Mouse (Mus musculus) heart, adult 2 months (tissue): ENCODE measurements around the gene Olfr612. TPM values are rescaled to one million over a fixed set of nuclear protein-coding genes. Genes with fewer than 3 reads are reported as not detected.
"Not testable (repeated sequence)": the region's sequence is repeated elsewhere in the genome, so short reads cannot be mapped to it uniquely, and the experiment has no call there.

ENCODE experiments used
- DNase-seq, 2 experiments: peaks; one replicate each; pipeline ENCODE4 v3.0.0; 2021
- H3K27ac ChIP-seq: fragments of 200-600 bp; 2 replicates; pipeline ENCODE4 v1.8.1; 2022
- H3K27me3 ChIP-seq: fragments of 200-500 bp; 2 replicates; pipeline ENCODE4 v1.6.1; 2012; ENCODE audit warnings: mild to moderate bottlenecking, low read length, inconsistent platforms, mixed read lengths; ENCODE audit not compliant: control insufficient read depth, insufficient read depth
- H3K36me3 ChIP-seq: fragments of 200-500 bp; 2 replicates; pipeline ENCODE4 v1.6.1; 2012; ENCODE audit warnings: low read length, inconsistent platforms; ENCODE audit not compliant: control insufficient read depth, insufficient read depth
- H3K4me1 ChIP-seq: fragments of 200-500 bp; 2 replicates; pipeline ENCODE4 v1.6.1; 2011; ENCODE audit warnings: low read length; ENCODE audit not compliant: control insufficient read depth, insufficient read depth
- H3K4me3 ChIP-seq: fragments of 200-600 bp; 2 replicates; pipeline ENCODE4 v1.8.1; 2022
- H3K79me2 ChIP-seq: fragments of 200-500 bp; replicated peaks from 2 replicates; pipeline ENCODE4 v1.6.1; 2012; ENCODE audit warnings: mild to moderate bottlenecking, inconsistent platforms, low read length, moderate library complexity, mixed read lengths; ENCODE audit not compliant: control insufficient read depth, insufficient read depth
- H3K9ac ChIP-seq: fragments of 200-500 bp; 2 replicates; pipeline ENCODE4 v1.6.1; 2012; ENCODE audit warnings: low read depth, mild to moderate bottlenecking, control low read depth, inconsistent platforms, low read length, mixed read lengths
- CTCF ChIP-seq: fragments of 200-600 bp; IDR thresholded peaks from 2 replicates; pipeline ENCODE4 v1.8.1; 2022; ENCODE audit warnings: antibody characterized with exemption, mild to moderate bottlenecking, moderate library complexity
- EP300 ChIP-seq: fragments of 200-500 bp; IDR thresholded peaks from 2 replicates; pipeline ENCODE4 v1.6.1; 2011; ENCODE audit warnings: low read depth, low read length, control low read depth; ENCODE audit not compliant: insufficient read depth
- POLR2A ChIP-seq: fragments of 200-500 bp; IDR thresholded peaks from 2 replicates; pipeline ENCODE4 v1.6.1; 2011; ENCODE audit warnings: mild to moderate bottlenecking, low read depth, low read length, control low read depth; ENCODE audit not compliant: insufficient read depth
- WGBS: fragments of 180-500 bp; shearing (Covaris S2); methylation state at CpG from one replicate; pipeline ENCODE4 v1.1.7; 2018; 5-methylcytosine and 5-hydroxymethylcytosine counted together
- intact Hi-C: fragments of 180-260 bp; cut with DNase I; formaldehyde crosslinking; loops from one replicate; pipeline ENCODE4 v1.15.1; 2025
- long read RNA-seq: library from polyadenylated mRNA; stranded (forward); transcript quantifications from one replicate; pipeline ENCODE4 v2.0.0, GENCODE M21; 2021
- polyA plus RNA-seq: library from polyadenylated mRNA; depleted of rRNA; stranded (reverse); fragments of >200 nt; gene quantifications from 2 replicates; pipeline ENCODE4 v1.2.3, GENCODE M21; 2012; rRNA removed
- total RNA-seq, 2 experiments: library from RNA; stranded (reverse); gene quantifications; 2 replicates each; pipeline ENCODE4 v1.2.3; 2021

Gene Olfr612
- total RNA-seq (not detected), polyA plus RNA-seq (not detected in 2 replicates)
- long read RNA-seq: 0 reads

DNA sequence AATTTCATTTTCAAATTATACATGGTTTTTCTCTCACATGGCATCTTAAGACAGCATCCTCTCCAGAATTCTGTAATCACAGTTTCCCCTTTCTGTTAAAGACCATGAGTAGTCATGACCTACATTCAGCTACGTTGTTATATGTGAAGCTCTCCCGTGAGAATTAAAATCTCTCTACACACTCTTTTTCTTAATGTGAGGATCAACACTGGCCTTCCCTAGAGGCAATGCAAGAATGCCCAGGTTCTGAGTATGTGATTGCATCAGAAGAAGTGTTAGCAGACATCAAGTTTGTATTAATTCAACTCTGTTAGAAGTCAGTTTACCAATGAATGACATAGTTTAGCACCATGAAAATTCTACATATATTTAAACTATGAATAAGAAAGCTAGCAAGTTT, at the start of gene Olfr612:
Gene Olfr612 (minus strand): TSS at position 101 of the 400 bp plus-strand sequence.
- H3K27me3 ChIP-seq, H3K36me3 ChIP-seq, H3K9ac ChIP-seq, H3K79me2 ChIP-seq, DNase-seq, intact Hi-C loops, H3K4me1 ChIP-seq, H3K27ac ChIP-seq, H3K4me3 ChIP-seq: not testable (repeated sequence)
- 70% methylated on average over 2 of the region's 2 CpGs for WGBS

DNA sequence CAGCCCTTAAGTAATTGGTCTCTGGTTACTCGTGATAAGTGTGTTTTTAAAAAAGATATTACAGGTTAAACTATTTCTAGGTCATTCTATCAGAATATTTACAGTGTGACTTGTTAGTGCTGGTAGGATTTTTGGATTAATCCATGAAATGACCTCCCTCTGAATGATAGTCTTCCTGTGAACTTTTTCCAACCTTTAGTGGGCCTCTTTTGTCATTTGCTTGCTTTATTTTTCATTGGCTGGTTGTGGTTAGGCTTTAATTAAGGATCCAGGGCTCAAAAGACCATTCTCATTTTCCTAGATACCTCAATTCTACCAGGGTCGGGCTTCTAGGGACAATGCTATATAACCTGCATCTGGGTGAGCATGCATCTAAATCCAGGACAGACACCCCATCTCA, 47.3 kb upstream of the Olfr612 start, which contains the start of gene Olfr618:
Gene Olfr618 (plus strand): TSS at position 301 of the 400 bp plus-strand sequence.
- Histone ChIP-seq H3K9ac (no peak within 1 kb of the TSS), H3K27me3 (no peaks in the 10 kb centered on the region), H3K27ac (no peak within 1 kb of the TSS), H3K4me1 (no peaks in the 10 kb centered on the region), H3K79me2 (no peaks in the 10 kb centered on the region), H3K36me3 (no peaks in the 10 kb centered on the region), H3K4me3 (no peak within 1 kb of the TSS)
- TF ChIP-seq EP300: no peak
- no peak for TF ChIP-seq CTCF
- TF ChIP-seq POLR2A: no peak
- intact Hi-C loops: no loop called here
- no peak for DNase-seq
- 45% methylated on average over 2 of the region's 2 CpGs for WGBS

DNA sequence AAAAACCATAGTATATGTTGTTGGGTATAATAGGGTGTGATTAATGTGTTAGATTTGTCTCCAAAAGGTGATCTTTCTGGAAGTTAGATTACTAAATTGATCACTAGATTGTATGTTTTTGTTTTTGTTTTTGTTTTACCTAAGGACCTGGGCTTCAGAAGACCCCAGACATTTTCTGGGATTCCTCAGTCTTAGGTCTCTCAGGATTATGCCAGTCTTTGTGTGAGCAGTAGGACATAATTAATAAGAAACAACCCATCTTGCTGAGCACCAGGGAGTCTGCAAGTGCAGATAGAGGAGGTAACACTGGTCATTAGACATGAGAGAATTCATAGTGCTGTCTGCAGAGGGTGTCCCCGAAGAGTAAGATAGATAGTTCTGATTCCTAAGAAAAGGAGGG, 30.2 kb upstream of the Olfr612 start, which contains the start of gene Olfr617:
Gene Olfr617 (plus strand): TSS at position 301 of the 400 bp plus-strand sequence.
- 59% methylated on average over 1 of the region's 1 CpGs for WGBS
- no peaks in the 10 kb centered on the region for H3K79me2 ChIP-seq
- H3K27me3 ChIP-seq: no peaks in the 10 kb centered on the region
- H3K4me1 ChIP-seq: no peaks in the 10 kb centered on the region
- DNase-seq: no peak
- no peak within 1 kb of the TSS for H3K27ac ChIP-seq
- no peak for TF ChIP-seq CTCF
- TF ChIP-seq POLR2A: no peak
- TF ChIP-seq EP300: no peak
- H3K4me3 ChIP-seq: no peak within 1 kb of the TSS
- H3K36me3 ChIP-seq: no peaks in the 10 kb centered on the region
- intact Hi-C loops: no loop called here
- no peak within 1 kb of the TSS for H3K9ac ChIP-seq

DNA sequence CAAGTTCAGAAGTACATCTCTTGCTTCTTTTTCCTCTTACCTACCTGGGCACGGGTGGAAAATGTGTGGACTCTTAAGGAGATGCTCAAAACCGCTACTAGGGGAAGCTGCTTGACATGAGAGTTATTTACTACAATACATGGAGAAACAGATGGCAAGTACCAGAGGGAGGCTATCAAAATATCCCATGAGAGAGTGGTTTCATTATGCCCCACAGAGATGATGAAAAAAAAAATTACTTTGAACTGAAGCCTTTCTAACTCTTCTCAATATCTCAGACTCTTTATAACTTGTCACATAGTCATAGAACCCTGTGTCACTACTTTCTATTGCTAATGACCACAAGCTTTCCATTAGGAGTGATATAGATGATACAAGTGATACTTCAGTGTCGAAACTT, 26.5 kb upstream of the Olfr612 start, which contains the start of gene Olfr616:
Gene Olfr616 (minus strand): TSS at position 101 of the 400 bp plus-strand sequence.
- TF ChIP-seq CTCF (no peak), POLR2A (no peak), EP300 (no peak)
- Histone ChIP-seq H3K9ac (no peak within 1 kb of the TSS), H3K36me3 (no peaks in the 10 kb centered on the region), H3K79me2 (no peaks in the 10 kb centered on the region), H3K27ac (no peak within 1 kb of the TSS), H3K4me1 (no peaks in the 10 kb centered on the region), H3K4me3 (no peak within 1 kb of the TSS), H3K27me3 (no peaks in the 10 kb centered on the region)
- 64% methylated on average over 3 of the region's 3 CpGs for WGBS
- intact Hi-C loops: no loop called here
- no peak for DNase-seq

DNA sequence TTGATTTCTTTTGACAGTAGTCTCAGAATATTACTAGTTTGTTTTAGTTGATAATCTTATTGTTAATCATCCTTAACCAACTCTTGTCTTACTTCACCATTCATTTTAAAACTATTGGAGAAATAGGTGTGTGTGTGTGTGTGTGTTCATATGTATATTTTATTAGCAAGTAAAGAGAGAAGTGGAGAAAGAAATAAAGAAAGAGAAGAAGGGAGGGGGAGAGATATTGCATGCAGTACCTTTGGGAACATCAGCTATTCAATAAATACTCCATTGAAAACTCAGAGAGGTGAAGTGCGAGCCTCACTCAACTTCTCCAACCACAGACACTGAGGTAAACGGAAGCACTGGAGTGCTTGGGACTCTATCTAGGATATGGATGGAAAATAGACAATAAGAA, 13.3 kb upstream of the Olfr612 start, which contains the start of gene Olfr615:
Gene Olfr615 (plus strand): TSS at position 301 of the 400 bp plus-strand sequence.
- Histone ChIP-seq H3K36me3 (no peaks in the 10 kb centered on the region), H3K27me3 (no peaks in the 10 kb centered on the region), H3K27ac (no peak within 1 kb of the TSS), H3K4me1 (no peaks in the 10 kb centered on the region), H3K9ac (no peak within 1 kb of the TSS), H3K79me2 (no peaks in the 10 kb centered on the region), H3K4me3 (no peak within 1 kb of the TSS)
- intact Hi-C loops: no loop called here
- WGBS: 76% methylated on average over 2 of the region's 2 CpGs
- DNase-seq: no peak
- TF ChIP-seq CTCF (no peak), EP300 (no peak), POLR2A (no peak)

DNA sequence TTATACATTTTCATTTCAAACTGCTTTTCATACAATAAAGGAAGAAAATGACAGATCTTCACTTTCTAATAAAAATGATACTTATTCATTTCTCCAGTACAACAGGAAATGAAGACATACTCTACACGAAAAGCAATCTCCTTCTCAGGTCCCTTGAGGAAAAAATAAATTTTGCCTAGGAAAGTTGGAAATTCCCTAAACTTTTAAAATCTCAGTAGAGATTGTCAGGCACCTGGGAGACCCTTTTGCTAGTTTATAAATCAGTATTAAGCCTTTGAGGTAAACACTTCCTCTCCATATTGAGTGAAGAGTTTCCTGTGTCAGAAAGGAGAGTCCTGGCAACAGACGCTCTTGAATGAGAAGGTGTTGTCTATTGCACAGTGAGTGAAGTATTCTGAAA, 5.3 kb upstream of the Olfr612 start, which contains the start of gene Olfr613:
Gene Olfr613 (plus strand): TSS at position 301 of the 400 bp plus-strand sequence.
- no peak within 1 kb of the TSS for H3K9ac ChIP-seq
- TF ChIP-seq CTCF (no peak), POLR2A (no peak)
- H3K4me3 ChIP-seq: no peak within 1 kb of the TSS
- DNase-seq: no peak
- 50% methylated on average over 2 of the region's 2 CpGs for WGBS
- no peaks in the 10 kb centered on the region for H3K4me1 ChIP-seq
- H3K27me3 ChIP-seq: no peaks in the 10 kb centered on the region
- no peaks in the 10 kb centered on the region for H3K36me3 ChIP-seq
- no peaks in the 10 kb centered on the region for H3K79me2 ChIP-seq
- intact Hi-C loops: no loop called here
- no peak within 1 kb of the TSS for H3K27ac ChIP-seq

DNA sequence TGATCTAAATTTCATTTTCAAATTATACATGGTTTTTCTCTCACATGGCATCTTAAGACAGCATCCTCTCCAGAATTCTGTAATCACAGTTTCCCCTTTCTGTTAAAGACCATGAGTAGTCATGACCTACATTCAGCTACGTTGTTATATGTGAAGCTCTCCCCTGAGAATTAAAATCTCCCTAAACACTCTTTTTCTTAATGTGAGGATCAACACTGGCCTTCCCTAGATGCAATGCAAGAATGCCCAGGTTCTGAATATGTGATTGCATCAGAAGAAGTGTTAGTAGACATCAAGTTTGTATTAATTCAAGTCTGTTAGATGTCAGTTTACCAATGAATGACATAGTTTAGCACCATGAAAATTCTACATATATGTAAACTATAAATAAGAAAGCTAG, 21.8 kb downstream of the Olfr612 start, which contains the start of gene Olfr611:
Gene Olfr611 (minus strand): TSS at position 101 of the 400 bp plus-strand sequence.
- H3K27me3 ChIP-seq, H3K27ac ChIP-seq, H3K9ac ChIP-seq, DNase-seq, H3K36me3 ChIP-seq, H3K79me2 ChIP-seq, H3K4me1 ChIP-seq, H3K4me3 ChIP-seq, intact Hi-C loops: not testable (repeated sequence)
- 52% methylated on average over 1 of the region's 1 CpGs for WGBS
